Mouse (Mus musculus) lung, postnatal 25 days (tissue): ENCODE data around the gene Bid.
"Not testable (repeated sequence)": the region's sequence is repeated elsewhere in the genome, so short reads cannot be mapped to it uniquely, and the experiment has no call there.

Source experiments
- DNase-seq: peaks from one replicate; pipeline ENCODE4 v3.0.0; 2022; ENCODE audit warnings: low spot score

Gene Bid

GRCm38 (mm10) chr6:120934176-120934575 is 17.5 kb upstream of the Bid start:
- DNase-seq: no peak

- no peak for DNase-seq
These were observed 17.0 kb upstream of the Bid start for GRCm38 (mm10) chr6:120933670-120934069.

GRCm38 (mm10) chr6:120932597-120932996 is 15.9 kb upstream of the Bid start:
- DNase-seq: no peak

GRCm38 (mm10) chr6:120930450-120931306 is 14.0 kb upstream of the Bid start:
- no peak for DNase-seq

GRCm38 (mm10) chr6:120929421-120929820 is 12.8 kb upstream of the Bid start:
- no peak for DNase-seq

GRCm38 (mm10) chr6:120927765-120928164 is 11.1 kb upstream of the Bid start:
- peak; percentile 31 for DNase-seq

GRCm38 (mm10) chr6:120926880-120927279 is 10.2 kb upstream of the Bid start:
- no peak for DNase-seq

- DNase-seq: not testable (repeated sequence)
These were observed 8.2 kb upstream of the Bid start for GRCm38 (mm10) chr6:120924791-120925321.

- no peak for DNase-seq
These were observed 1.3 kb upstream of the Bid start for GRCm38 (mm10) chr6:120917975-120918374.

- peak; percentile 58 for DNase-seq
These were observed 574 bp upstream of the Bid start for GRCm38 (mm10) chr6:120916972-120917881.

- no peak for DNase-seq
These were observed 1.0 kb downstream of the Bid start for GRCm38 (mm10) chr6:120915649-120915975.

- DNase-seq: peak; percentile 24
These were observed 1.6 kb downstream of the Bid start for GRCm38 (mm10) chr6:120914911-120915648.

- no peak for DNase-seq
These were observed 2.1 kb downstream of the Bid start for GRCm38 (mm10) chr6:120914533-120914910.

- no peak for DNase-seq
These were observed 2.9 kb downstream of the Bid start for GRCm38 (mm10) chr6:120913783-120914182.

- DNase-seq: no peak
These were observed 3.7 kb downstream of the Bid start for GRCm38 (mm10) chr6:120912931-120913330.

GRCm38 (mm10) chr6:120911213-120912007 is 5.2 kb downstream of the Bid start:
- DNase-seq: peak; percentile 34

- no peak for DNase-seq
These were observed 7.2 kb downstream of the Bid start for GRCm38 (mm10) chr6:120909501-120909900.

GRCm38 (mm10) chr6:120907876-120908597 is 8.6 kb downstream of the Bid start:
- not testable (repeated sequence) for DNase-seq

- DNase-seq: no peak
These were observed 10.1 kb downstream of the Bid start for GRCm38 (mm10) chr6:120906521-120906920.

- no peak for DNase-seq
These were observed 11.5 kb downstream of the Bid start for GRCm38 (mm10) chr6:120905111-120905510.

GRCm38 (mm10) chr6:120903961-120904360 is 12.7 kb downstream of the Bid start:
- no peak for DNase-seq
